Mouse (Mus musculus) limb, embryonic 15.5 days (tissue): ENCODE measurements around the gene 2410015M20Rik. TPM values are rescaled to one million over a fixed set of nuclear protein-coding genes. Genes with fewer than 3 reads are reported as not detected.

Experiments used
- ATAC-seq: fragments of 200-750 bp; cut with Nextera tagmentation; 2 replicates; pipeline ENCODE4 v1.8.0; 2017; ENCODE audit warnings: low read depth, moderate TSS enrichment; ENCODE audit not compliant: insufficient number of reproducible peaks, low FRiP score, low TSS enrichment
- H3K27ac ChIP-seq: fragments of 300-500 bp; sonication (generic); 2 replicates; pipeline ENCODE4 v1.5.1; 2015; ENCODE audit warnings: moderate library complexity, mild to moderate bottlenecking, inconsistent platforms
- H3K27me3 ChIP-seq: fragments of 300-500 bp; sonication (generic); 2 replicates; pipeline ENCODE4 v1.6.1; 2015; ENCODE audit warnings: inconsistent platforms
- H3K36me3 ChIP-seq: fragments of 300-500 bp; sonication (generic); 2 replicates; pipeline ENCODE4 v1.6.1; 2015; ENCODE audit warnings: inconsistent platforms
- H3K4me1 ChIP-seq: fragments of 300-500 bp; sonication (generic); 2 replicates; pipeline ENCODE4 v1.6.1; 2015; ENCODE audit warnings: inconsistent platforms
- H3K4me2 ChIP-seq: fragments of 300-500 bp; sonication (generic); 2 replicates; pipeline ENCODE4 v1.6.1; 2015; ENCODE audit warnings: mild to moderate bottlenecking, inconsistent platforms
- H3K4me3 ChIP-seq: fragments of 300-500 bp; sonication (generic); 2 replicates; pipeline ENCODE4 v1.5.1; 2015; ENCODE audit warnings: mild to moderate bottlenecking, inconsistent platforms
- H3K9ac ChIP-seq: fragments of 300-500 bp; sonication (generic); 2 replicates; pipeline ENCODE4 v1.6.1; 2015; ENCODE audit warnings: inconsistent platforms
- H3K9me3 ChIP-seq: fragments of 300-500 bp; sonication (generic); 2 replicates; pipeline ENCODE4 v1.6.1; 2016; ENCODE audit warnings: inconsistent platforms
- WGBS: fragments of 180-500 bp; shearing (Covaris S2); methylation state at CpG from one replicate; pipeline ENCODE4 v1.1.7; 2015; 5-methylcytosine and 5-hydroxymethylcytosine counted together
- polyA plus RNA-seq: library from polyadenylated mRNA; unstranded; fragments of >200 nt; fragmentation: Nextera tagmentation; extraction: Ambion mirVana; gene quantifications from 2 replicates; pipeline ENCODE4 v1.2.1, GENCODE M21; 2015

Gene 2410015M20Rik
- polyA plus RNA-seq, 1 experiment from 2014 or later = 257 TPM

DNA sequence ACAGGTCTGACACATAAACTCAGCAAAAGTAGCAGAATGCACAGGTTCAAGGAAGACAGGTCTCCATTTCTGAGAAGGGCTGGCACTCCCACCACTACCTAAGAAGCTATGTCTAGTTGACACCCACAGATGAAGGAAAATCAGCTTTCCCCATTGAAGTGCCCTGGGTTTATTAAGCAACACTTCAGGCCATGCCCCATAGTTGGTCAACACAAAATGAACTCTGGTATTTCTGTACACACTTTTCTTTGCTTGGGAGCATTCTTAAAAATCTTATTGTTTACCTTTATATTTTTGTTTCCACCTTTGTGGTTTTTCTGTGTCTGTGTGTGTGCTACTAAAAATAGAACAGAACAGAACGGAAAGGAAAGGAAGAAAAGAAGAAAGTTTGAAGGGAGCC is 49.4 kb downstream of the 2410015M20Rik start:
- 80% methylated on average over 1 of the region's 1 CpGs for WGBS
- Histone ChIP-seq H3K4me2 (no peak overlapping the region), H3K27ac (no peak overlapping the region), H3K9me3 (no peaks in the 10 kb centered on the region), H3K4me1 (no peaks in the 10 kb centered on the region), H3K36me3 (peaks cover 45% of the 10 kb centered on the region), H3K27me3 (no peaks in the 10 kb centered on the region), H3K9ac (no peak overlapping the region), H3K4me3 (no peak overlapping the region)
- ATAC-seq = no peak

DNA sequence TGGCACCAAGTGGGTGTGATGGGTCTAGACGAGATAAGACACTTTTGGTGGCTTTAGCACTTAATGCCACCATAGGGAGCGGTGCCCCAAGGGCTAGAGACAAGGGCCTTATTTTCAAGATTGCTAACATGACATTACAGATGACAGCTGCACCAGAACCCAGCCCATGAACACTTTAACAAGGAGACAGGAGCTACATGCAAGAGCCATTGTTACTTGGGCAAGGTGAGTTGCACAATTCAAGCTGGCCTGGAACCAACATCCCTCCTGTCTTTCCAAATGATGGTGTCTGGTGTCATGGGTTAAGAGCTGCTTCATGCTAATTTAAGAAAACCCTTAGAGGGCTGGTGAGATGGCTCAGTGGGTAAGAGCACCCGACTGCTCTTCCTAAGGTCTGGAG is 50.2 kb downstream of the 2410015M20Rik start:
- H3K9ac ChIP-seq = no peak overlapping the region
- no peaks in the 10 kb centered on the region for H3K4me1 ChIP-seq
- no peaks in the 10 kb centered on the region for H3K27me3 ChIP-seq
- no peak overlapping the region for H3K4me2 ChIP-seq
- H3K27ac ChIP-seq = no peak overlapping the region
- H3K36me3 ChIP-seq = peaks cover 38% of the 10 kb centered on the region
- ATAC-seq = no peak
- H3K4me3 ChIP-seq = no peak overlapping the region
- WGBS = 68% methylated on average over 3 of the region's 3 CpGs
- H3K9me3 ChIP-seq = no peaks in the 10 kb centered on the region

DNA sequence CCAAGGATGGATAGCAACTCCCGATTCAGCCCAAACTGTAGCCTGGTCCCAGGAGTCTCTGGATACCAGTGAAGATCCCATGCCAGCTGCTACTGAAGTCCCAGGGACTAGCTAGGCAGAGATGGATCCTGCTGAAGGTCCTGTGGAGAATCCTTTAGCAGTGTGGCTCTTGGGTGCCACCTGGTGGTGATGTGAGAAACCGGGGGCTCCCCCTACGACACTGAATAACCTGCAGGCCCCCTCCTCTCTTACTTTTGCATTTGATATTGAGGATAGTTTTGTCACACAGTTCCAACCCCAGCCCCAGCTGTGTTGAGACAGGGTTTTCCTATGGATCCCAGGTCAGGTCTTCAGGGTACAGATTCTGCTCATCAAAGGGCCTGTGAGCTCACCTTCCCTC is 51.1 kb downstream of the 2410015M20Rik start:
- H3K4me2 ChIP-seq = no peak overlapping the region
- H3K27me3 ChIP-seq = no peaks in the 10 kb centered on the region
- ATAC-seq = no peak
- 27% methylated on average over 3 of the region's 3 CpGs for WGBS
- H3K36me3 ChIP-seq = peaks cover 28% of the 10 kb centered on the region
- H3K4me3 ChIP-seq = no peak overlapping the region
- H3K9me3 ChIP-seq = no peaks in the 10 kb centered on the region
- no peaks in the 10 kb centered on the region for H3K4me1 ChIP-seq
- no peak overlapping the region for H3K9ac ChIP-seq
- H3K27ac ChIP-seq = no peak overlapping the region

Other genes starting within 250 kb of the 2410015M20Rik start
- 85.4 and 96.3 TPM in 2 replicates for gene Ptprs, start 133.3 kb downstream of the 2410015M20Rik start, polyA plus RNA-seq
- gene Znrf4, start 97.3 kb downstream of the 2410015M20Rik start, polyA plus RNA-seq = not detected in 2 replicates
- 16.2 and 16.6 TPM in 2 replicates for gene Gm20219, start 55.4 kb downstream of the 2410015M20Rik start, polyA plus RNA-seq
- 74.5 and 75.6 TPM in 2 replicates for gene Safb2, start 25.2 kb downstream of the 2410015M20Rik start, polyA plus RNA-seq
- 80.6 and 94.2 TPM in 2 replicates for gene Safb, start 24.9 kb downstream of the 2410015M20Rik start, polyA plus RNA-seq
- gene Rpl36, start 3.6 kb upstream of the 2410015M20Rik start, polyA plus RNA-seq = 1,472 and 1,900 TPM in 2 replicates
- 46.5 and 49.1 TPM in 2 replicates for gene Lonp1, start 17.1 kb upstream of the 2410015M20Rik start, polyA plus RNA-seq
- 0.17 and 0.57 TPM in 2 replicates for gene Catsperd, start 18.4 kb upstream of the 2410015M20Rik start, polyA plus RNA-seq
- gene Ranbp3, start 63.5 kb upstream of the 2410015M20Rik start, polyA plus RNA-seq = 86.0 and 90.5 TPM in 2 replicates
- gene Ndufa11, start 108.0 kb upstream of the 2410015M20Rik start, polyA plus RNA-seq = 370 and 405 TPM in 2 replicates
- 18.1 and 18.2 TPM in 2 replicates for gene Vmac, start 108.3 kb upstream of the 2410015M20Rik start, polyA plus RNA-seq
- 15.2 and 20.5 TPM in 2 replicates for gene Nrtn, start 147.8 kb upstream of the 2410015M20Rik start, polyA plus RNA-seq
- gene Dus3l, start 155.0 kb upstream of the 2410015M20Rik start, polyA plus RNA-seq = 43.9 and 45.5 TPM in 2 replicates
- 0.72 and 1.00 TPM in 2 replicates for gene Prr22, start 160.5 kb upstream of the 2410015M20Rik start, polyA plus RNA-seq
- gene Rfx2, start 221.2 kb upstream of the 2410015M20Rik start, polyA plus RNA-seq = 6.0 and 6.1 TPM in 2 replicates